Mouse (Mus musculus): ENCODE results near the gene Sars2. TPM values are rescaled to one million over a fixed set of nuclear protein-coding genes. Genes with fewer than 3 reads are reported as not detected.
A peak's percentile ranks its signal among the peaks of the same experiment; 100 is the strongest.

Sars2 gene
- polyA plus RNA-seq, 1 experiment: not detected

- no peak overlapping the region for H3K27ac ChIP-seq (ENCODE audit: insufficient read depth, low read depth, low read length)
- TF ChIP-seq POLR2A (IDR thresholded peaks at IDR 0.05; ENCODE audit: insufficient read depth, low read depth, low read length) (no peak), CTCF (IDR thresholded peaks at IDR 0.05; ENCODE audit: insufficient read depth, low read depth, low read length) (no peak)
- WGBS: under 1% methylated on average over 14 of the region's 14 CpGs
- H3K4me1 ChIP-seq (ENCODE audit: control insufficient read depth, insufficient read depth, low read length): peaks cover 11% of the 10 kb centered on the region
- H3K4me3 ChIP-seq (ENCODE audit: insufficient read depth, low read depth, low read length): peak overlapping the region; percentile 56
These were observed 25.1 kb downstream of the Sars2 start for GRCm38 (mm10) chr7:28766910-28767309.

- Histone ChIP-seq H3K4me1 (ENCODE audit: control insufficient read depth, insufficient read depth, low read length) (peaks cover 11% of the 10 kb centered on the region), H3K4me3 (ENCODE audit: insufficient read depth, low read depth, low read length) (peak within 1 kb of the TSS; percentile 99), H3K27ac (ENCODE audit: insufficient read depth, low read depth, low read length) (no peak within 1 kb of the TSS)
- no peak for TF ChIP-seq CTCF (IDR thresholded peaks at IDR 0.05; ENCODE audit: insufficient read depth, low read depth, low read length)
- no peak for TF ChIP-seq POLR2A (IDR thresholded peaks at IDR 0.05; ENCODE audit: insufficient read depth, low read depth, low read length)
- WGBS: 45% methylated on average over 7 of the region's 7 CpGs
These were observed 25.7 kb downstream of the Sars2 start, which contains the start of gene Nfkbib for GRCm38 (mm10) chr7:28767462-28767965. Gene Nfkbib, minus strand, starts transcription at chr7:28767512.

GRCm38 (mm10) chr7:28769414-28769958 lies 27.7 kb downstream of the Sars2 start:
- no peak overlapping the region for H3K27ac ChIP-seq (ENCODE audit: insufficient read depth, low read depth, low read length)
- H3K4me1 ChIP-seq (ENCODE audit: control insufficient read depth, insufficient read depth, low read length): peaks cover 11% of the 10 kb centered on the region
- H3K4me3 ChIP-seq (ENCODE audit: insufficient read depth, low read depth, low read length): no peak overlapping the region
- no peak for TF ChIP-seq CTCF (IDR thresholded peaks at IDR 0.05; ENCODE audit: insufficient read depth, low read depth, low read length)
- TF ChIP-seq POLR2A (IDR thresholded peaks at IDR 0.05; ENCODE audit: insufficient read depth, low read depth, low read length): no peak
- WGBS: 89% methylated on average over 9 of the region's 9 CpGs

GRCm38 (mm10) chr7:28770309-28770708 lies 28.5 kb downstream of the Sars2 start:
- no peak for TF ChIP-seq POLR2A (IDR thresholded peaks at IDR 0.05; ENCODE audit: insufficient read depth, low read depth, low read length)
- TF ChIP-seq CTCF (IDR thresholded peaks at IDR 0.05; ENCODE audit: insufficient read depth, low read depth, low read length): no peak
- Histone ChIP-seq H3K27ac (ENCODE audit: insufficient read depth, low read depth, low read length) (no peak overlapping the region), H3K4me3 (ENCODE audit: insufficient read depth, low read depth, low read length) (no peak overlapping the region), H3K4me1 (ENCODE audit: control insufficient read depth, insufficient read depth, low read length) (peaks cover 11% of the 10 kb centered on the region)
- WGBS: 94% methylated on average over 3 of the region's 3 CpGs

GRCm38 (mm10) chr7:28771867-28772266 lies 30.1 kb downstream of the Sars2 start:
- no peak overlapping the region for H3K27ac ChIP-seq (ENCODE audit: insufficient read depth, low read depth, low read length)
- no peak for TF ChIP-seq POLR2A (IDR thresholded peaks at IDR 0.05; ENCODE audit: insufficient read depth, low read depth, low read length)
- no peak for TF ChIP-seq CTCF (IDR thresholded peaks at IDR 0.05; ENCODE audit: insufficient read depth, low read depth, low read length)
- WGBS: 74% methylated on average over 11 of the region's 11 CpGs
- H3K4me3 ChIP-seq (ENCODE audit: insufficient read depth, low read depth, low read length): no peak overlapping the region
- H3K4me1 ChIP-seq (ENCODE audit: control insufficient read depth, insufficient read depth, low read length): peaks cover 13% of the 10 kb centered on the region

- WGBS: 84% methylated on average over 3 of the region's 3 CpGs
- Histone ChIP-seq H3K4me1 (ENCODE audit: control insufficient read depth, insufficient read depth, low read length) (peaks cover 6% of the 10 kb centered on the region; the same call in 1 of the 2 replicates), H3K27ac (ENCODE audit: insufficient read depth, low read depth, low read length) (no peak overlapping the region), H3K4me3 (ENCODE audit: insufficient read depth, low read depth, low read length) (no peak overlapping the region)
- no peak for TF ChIP-seq POLR2A (IDR thresholded peaks at IDR 0.05; ENCODE audit: insufficient read depth, low read depth, low read length)
- no peak for TF ChIP-seq CTCF (IDR thresholded peaks at IDR 0.05; ENCODE audit: insufficient read depth, low read depth, low read length)
These were observed 31.4 kb downstream of the Sars2 start for GRCm38 (mm10) chr7:28773163-28773562.

GRCm38 (mm10) chr7:28774164-28774563 lies 32.4 kb downstream of the Sars2 start:
- H3K4me3 ChIP-seq (ENCODE audit: insufficient read depth, low read depth, low read length): no peak overlapping the region
- WGBS: 49% methylated on average over 12 of the region's 12 CpGs
- H3K27ac ChIP-seq (ENCODE audit: insufficient read depth, low read depth, low read length): no peak overlapping the region
- no peak for TF ChIP-seq CTCF (IDR thresholded peaks at IDR 0.05; ENCODE audit: insufficient read depth, low read depth, low read length)
- no peak for TF ChIP-seq POLR2A (IDR thresholded peaks at IDR 0.05; ENCODE audit: insufficient read depth, low read depth, low read length)
- peaks cover 6% of the 10 kb centered on the region; the same call in 1 of the 2 replicates for H3K4me1 ChIP-seq (ENCODE audit: control insufficient read depth, insufficient read depth, low read length)

GRCm38 (mm10) chr7:28775129-28775528 lies 33.3 kb downstream of the Sars2 start:
- Histone ChIP-seq H3K4me1 (ENCODE audit: control insufficient read depth, insufficient read depth, low read length) (peaks cover 6% of the 10 kb centered on the region), H3K27ac (ENCODE audit: insufficient read depth, low read depth, low read length) (no peak overlapping the region), H3K4me3 (ENCODE audit: insufficient read depth, low read depth, low read length) (no peak overlapping the region)
- TF ChIP-seq CTCF (IDR thresholded peaks at IDR 0.05; ENCODE audit: insufficient read depth, low read depth, low read length) (no peak), POLR2A (IDR thresholded peaks at IDR 0.05; ENCODE audit: insufficient read depth, low read depth, low read length) (no peak)
- 69% methylated on average over 7 of the region's 7 CpGs for WGBS

- peaks cover 23% of the 10 kb centered on the region for H3K4me1 ChIP-seq (ENCODE audit: control insufficient read depth, insufficient read depth, low read length)
- H3K4me3 ChIP-seq (ENCODE audit: insufficient read depth, low read depth, low read length): no peak overlapping the region
- H3K27ac ChIP-seq (ENCODE audit: insufficient read depth, low read depth, low read length): no peak overlapping the region
- 89% methylated on average over 9 of the region's 9 CpGs for WGBS
- TF ChIP-seq CTCF (IDR thresholded peaks at IDR 0.05; ENCODE audit: insufficient read depth, low read depth, low read length): no peak
These were observed 37.0 kb downstream of the Sars2 start for GRCm38 (mm10) chr7:28778825-28779224.

All from olfactory bulb, adult 2 months (tissue).